Mouse (Mus musculus) heart, postnatal 0 days (tissue): ENCODE data around the gene Plekhj1.

Experiments used
- CTCF ChIP-seq: IDR thresholded peaks from 2 replicates; pipeline ENCODE4 v1.5.1; 2016; ENCODE audit warnings: antibody characterized with exemption, control low read depth, low read depth
- EP300 ChIP-seq: IDR thresholded peaks from 2 replicates; pipeline ENCODE4 v1.6.1; 2016; ENCODE audit warnings: antibody characterized with exemption, low read depth

GRCm38 (mm10) chr10:80766161-80766815 is 32.1 kb downstream of the Plekhj1 start:
- TF ChIP-seq CTCF (no peak), EP300 (no peak)
